In genomic region chr2:27097776-27098175, GRCm38 (mm10) we compare ENCODE assay signal across 10 mouse cellular contexts. TPM values are rescaled to one million over a fixed set of nuclear protein-coding genes. Genes with fewer than 3 reads are reported as not detected.
DNase-seq lines count a peak whose midpoint lies in the region; ATAC-seq lines count a peak whose summit lies in the region.
"Had no signal": no experiment of that assay in that cellular context is flagged by ENCODE, and none has a peak within 500 bp of the region (broad histone marks: within the 10 kb centered on the region; RNA-seq: fewer than 3 reads in every experiment).

No protein-coding gene starts in this region.

- H3K27me3 ChIP-seq in embryonic facial prominence, embryonic 15.5 days, result no peaks in the 10 kb centered on the region
- H3K27me3 ChIP-seq in limb, embryonic 10.5 days (ENCODE audit: low read depth, poor library complexity, severe bottlenecking), result peaks cover 14% of the 10 kb centered on the region; the same call in 1 of the 2 replicates

- no peaks in the 10 kb centered on the region for H3K9me3 ChIP-seq in embryonic facial prominence, embryonic 15.5 days (replicated peaks)
- no peaks in the 10 kb centered on the region for H3K9me3 ChIP-seq in limb, embryonic 10.5 days (replicated peaks)

- no peak overlapping the region for H3K9ac ChIP-seq in embryonic facial prominence, embryonic 15.5 days

- H3K4me2 ChIP-seq in embryonic facial prominence, embryonic 15.5 days (replicated peaks), result no peak overlapping the region

- H3K4me3 ChIP-seq in embryonic facial prominence, embryonic 15.5 days (replicated peaks), result no peak overlapping the region
- H3K4me3 ChIP-seq in limb, embryonic 10.5 days, result no peak overlapping the region

- ATAC-seq in embryonic facial prominence, embryonic 15.5 days (ENCODE audit: insufficient number of reproducible peaks, low FRiP score, low TSS enrichment, low read depth), result 0 out of 2 replicates have a peak, but pooled peaks have one; percentile 44
- ATAC-seq in frontal cortex, adult (ENCODE audit: low TSS enrichment), result no peak

- DNase-seq in left cerebral cortex, postnatal 14 days (ENCODE audit: low spot score in 2 of 2), result peak; percentile 51 to 59
- DNase-seq in left cerebral cortex, adult 11 months (ENCODE audit: low spot score), result no peak
- peak; percentile 53 to 61 for DNase-seq in heart, postnatal 36 days
- no peak for DNase-seq in limb, embryonic 10.5 days (ENCODE audit: low spot score)
- peak; percentile 72 for DNase-seq in retina, embryonic 14.5 days (ENCODE audit: low spot score)
- no peak for DNase-seq in cerebellum, adult 11 months

- 22% methylated on average over 6 of the region's 6 CpGs for WGBS in embryonic facial prominence, embryonic 15.5 days
- 47% methylated on average over 6 of the region's 6 CpGs for WGBS in limb, embryonic 10.5 days

- no peaks in the 10 kb centered on the region for H3K36me3 ChIP-seq in embryonic facial prominence, embryonic 15.5 days
- peaks cover 9% of the 10 kb centered on the region; the same call in 1 of the 2 replicates for H3K36me3 ChIP-seq in limb, embryonic 10.5 days

- peaks cover 25% of the 10 kb centered on the region for H3K4me1 ChIP-seq in embryonic facial prominence, embryonic 15.5 days
- H3K4me1 ChIP-seq in limb, embryonic 10.5 days, result peaks cover 31% of the 10 kb centered on the region

- 0 out of 2 replicates have a peak overlapping the region, but pooled peaks have one; percentile 44 for H3K27ac ChIP-seq in embryonic facial prominence, embryonic 15.5 days (replicated peaks)
- H3K27ac ChIP-seq in limb, embryonic 10.5 days, result peak overlapping the region; percentile 73

- intact Hi-C loops in left cerebral cortex, postnatal 14 days (cut with DNase I), result no loop called here
- intact Hi-C loops in heart, postnatal 36 days (cut with DNase I), result no loop called here

RNA-seq across cellular contexts. Expression of gene Adamtsl2, which starts 18.6 kb away (rescaled TPM):
- 10 to 100 TPM; 27.4 to 29.3 TPM for total RNA-seq in left cerebral cortex, postnatal 14 days (2021)
- polyA plus RNA-seq in embryonic facial prominence, embryonic 15.5 days (2015; fragmentation: Nextera tagmentation; extraction: Ambion mirVana), result 3.8 and 5.0 TPM in 2 replicates
- total RNA-seq in heart, postnatal 36 days (2021), result 10 to 100 TPM; 20.3 to 21.4 TPM
- 3.5 and 9.1 TPM in 2 replicates for polyA plus RNA-seq in limb, embryonic 10.5 days (2016; fragmentation: Nextera tagmentation; extraction: Ambion mirVana)
- total RNA-seq: hematopoietic stem cell, adult 5-6 weeks had no signal

RNA-seq across cellular contexts. Expression of gene Mymk, which starts 25.8 kb away (rescaled TPM):
- total RNA-seq in left cerebral cortex, postnatal 14 days (2021), result 1 to 10 TPM in 1 of 2 experiments, under 1 TPM in 1; 0.92 to 1.1 TPM
- 63.7 and 71.1 TPM in 2 replicates for polyA plus RNA-seq in embryonic facial prominence, embryonic 15.5 days (2015; fragmentation: Nextera tagmentation; extraction: Ambion mirVana)
- total RNA-seq in heart, postnatal 36 days (2021), result not detected
- polyA plus RNA-seq in limb, embryonic 10.5 days (2016; fragmentation: Nextera tagmentation; extraction: Ambion mirVana), result 0.16 and 1.5 TPM in 2 replicates
- total RNA-seq: hematopoietic stem cell, adult 5-6 weeks had no signal

RNA-seq across cellular contexts. Expression of gene Fam163b, which starts 44.5 kb away (rescaled TPM):
- total RNA-seq in left cerebral cortex, postnatal 14 days (2021), result 100 to 1,000 TPM; 142 to 143 TPM
- 0.12 and 0.31 TPM in 2 replicates for polyA plus RNA-seq in embryonic facial prominence, embryonic 15.5 days (2015; fragmentation: Nextera tagmentation; extraction: Ambion mirVana)
- total RNA-seq in heart, postnatal 36 days (2021), result under 1 TPM; 0.19 to 0.43 TPM
- polyA plus RNA-seq in limb, embryonic 10.5 days (2016; fragmentation: Nextera tagmentation; extraction: Ambion mirVana), result 0.48 and 0.79 TPM in 2 replicates
- total RNA-seq: hematopoietic stem cell, adult 5-6 weeks had no signal
- polyA plus RNA-seq: spleen, adult 2 months had no signal

Comparison
In these comparisons a context has a peak if more than half of its experiments do, and no peak if none do; other contexts are left out.
1. DNase-seq: peak in left cerebral cortex, postnatal 14 days (2 of 2), heart, postnatal 36 days (2 of 2) and retina, embryonic 14.5 days (single experiment); none in left cerebral cortex, adult 11 months (single experiment), limb, embryonic 10.5 days (single experiment) and cerebellum, adult 11 months (single experiment).
2. RNA of gene Fam163b, which starts 44.5 kb away (total RNA-seq): 142 to 143 TPM in left cerebral cortex, postnatal 14 days; 0.19 to 0.43 TPM in heart, postnatal 36 days; every median in the first group is over 10 times any median in the second.